Mouse (Mus musculus): Measurements from ENCODE around the gene Pspn. TPM values are rescaled to one million over a fixed set of nuclear protein-coding genes. Genes with fewer than 3 reads are reported as not detected.
A peak's percentile ranks its signal among the peaks of the same experiment; 100 is the strongest.

Gene Pspn
- not detected in 2 replicates for polyA plus RNA-seq (2015; fragmentation: Nextera tagmentation; extraction: Ambion mirVana)

- Histone ChIP-seq H3K27me3 (no peaks in the 10 kb centered on the region), H3K9me3 (replicated peaks) (no peaks in the 10 kb centered on the region), H3K9ac (no peak within 1 kb of the TSS), H3K27ac (replicated peaks) (no peak within 1 kb of the TSS), H3K4me1 (replicated peaks) (peaks cover 45% of the 10 kb centered on the region), H3K4me2 (no peak within 1 kb of the TSS), H3K4me3 (replicated peaks) (no peak within 1 kb of the TSS), H3K36me3 (replicated peaks) (peaks cover 55% of the 10 kb centered on the region)
- 81% methylated on average over 9 of the region's 9 CpGs for WGBS (ENCODE audit: insufficient replicate concordance)
- no peak for ATAC-seq (ENCODE audit: insufficient read depth)
These were observed at the start of gene Pspn for GRCm38 (mm10) chr17:56999968-57000609. Gene Pspn, minus strand, starts transcription at chr17:57000018.

DNA sequence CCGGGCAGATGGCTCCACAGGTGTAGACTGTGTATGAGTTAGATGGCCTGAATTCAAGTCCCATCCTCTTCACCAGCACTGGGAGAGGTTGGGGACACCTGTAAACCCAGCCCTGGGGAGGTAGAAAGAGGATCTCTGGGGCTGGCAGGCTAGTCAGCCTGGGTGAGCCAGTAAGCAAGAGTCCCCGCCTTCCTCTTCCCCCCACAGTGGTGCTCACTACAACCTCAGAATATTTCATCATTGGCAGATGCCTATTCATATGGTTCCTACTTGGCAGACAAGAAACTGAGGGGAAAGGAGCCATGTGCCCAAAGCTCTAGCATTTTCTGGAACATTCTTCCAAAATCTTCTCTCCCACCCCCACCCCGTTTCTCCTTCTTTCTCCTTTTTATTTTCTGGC, 49.0 kb upstream of the Pspn start:
- no peak overlapping the region for H3K9ac ChIP-seq
- H3K4me2 ChIP-seq, result no peak overlapping the region
- no peak overlapping the region for H3K27ac ChIP-seq (replicated peaks)
- H3K4me1 ChIP-seq (replicated peaks), result no peaks in the 10 kb centered on the region
- no peak for ATAC-seq (ENCODE audit: insufficient read depth)
- no peak overlapping the region for H3K4me3 ChIP-seq (replicated peaks)
- no peaks in the 10 kb centered on the region for H3K9me3 ChIP-seq (replicated peaks)
- 61% methylated on average over 3 of the region's 3 CpGs for WGBS (ENCODE audit: insufficient replicate concordance)
- no peaks in the 10 kb centered on the region for H3K27me3 ChIP-seq
- peaks cover 20% of the 10 kb centered on the region; the same call in 1 of the 2 replicates for H3K36me3 ChIP-seq (replicated peaks)

DNA sequence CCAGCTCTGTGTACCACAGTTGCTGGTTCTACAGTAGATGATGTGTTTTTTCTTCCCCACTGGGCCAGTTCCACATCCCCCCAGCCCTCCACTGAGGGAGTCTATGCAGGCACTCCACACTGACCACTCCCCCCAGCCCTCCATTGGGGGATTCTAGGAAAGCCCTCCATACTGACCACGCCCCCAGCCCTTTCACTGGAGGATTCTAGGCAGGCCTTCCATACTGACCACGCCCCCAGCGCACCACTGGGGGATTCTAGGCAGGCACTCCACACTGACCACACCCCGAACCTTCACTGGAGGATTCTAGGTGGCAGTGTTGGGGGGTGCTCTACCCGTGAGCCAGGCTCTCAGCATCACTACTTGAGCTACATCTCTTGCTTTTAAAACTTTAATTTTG, 47.6 kb upstream of the Pspn start:
- no peak overlapping the region for H3K4me3 ChIP-seq (replicated peaks)
- 0 out of 2 replicates have a peak, but pooled peaks have one; percentile 22 for ATAC-seq (ENCODE audit: insufficient read depth)
- 36% methylated on average over 5 of the region's 5 CpGs for WGBS (ENCODE audit: insufficient replicate concordance)

GRCm38 (mm10) chr17:57041554-57041953, 41.7 kb upstream of the Pspn start, which contains the start of gene Slc25a41:
Gene Slc25a41, minus strand, starts transcription at chr17:57041654.
- H3K27ac ChIP-seq (replicated peaks), result no peak within 1 kb of the TSS
- WGBS (ENCODE audit: insufficient replicate concordance), result 59% methylated on average over 8 of the region's 8 CpGs
- H3K4me3 ChIP-seq (replicated peaks), result no peak within 1 kb of the TSS
- no peaks in the 10 kb centered on the region for H3K9me3 ChIP-seq (replicated peaks)
- no peak for ATAC-seq (ENCODE audit: insufficient read depth)
- H3K27me3 ChIP-seq, result peaks cover 24% of the 10 kb centered on the region
- 0 out of 2 replicates have a peak, but pooled peaks cover 3% of the 10 kb centered on the region for H3K36me3 ChIP-seq (replicated peaks)
- H3K4me1 ChIP-seq (replicated peaks), result no peaks in the 10 kb centered on the region
- no peak within 1 kb of the TSS for H3K9ac ChIP-seq
- H3K4me2 ChIP-seq, result no peak within 1 kb of the TSS

More for the DNA sequence above, 47.6 kb upstream of the Pspn start:
- Histone ChIP-seq H3K9ac (no peak overlapping the region), H3K27ac (replicated peaks) (no peak overlapping the region), H3K9me3 (replicated peaks) (no peaks in the 10 kb centered on the region), H3K4me1 (replicated peaks) (no peaks in the 10 kb centered on the region), H3K4me2 (no peak overlapping the region), H3K27me3 (no peaks in the 10 kb centered on the region), H3K36me3 (replicated peaks) (peaks cover 9% of the 10 kb centered on the region; the same call in 1 of the 2 replicates)

GRCm38 (mm10) chr17:57038978-57039377, 39.2 kb upstream of the Pspn start:
- no peak overlapping the region for H3K27ac ChIP-seq (replicated peaks)
- peaks cover 24% of the 10 kb centered on the region for H3K27me3 ChIP-seq
- H3K4me3 ChIP-seq (replicated peaks), result no peak overlapping the region
- ATAC-seq (ENCODE audit: insufficient read depth), result no peak
- no peak overlapping the region for H3K9ac ChIP-seq
- WGBS (ENCODE audit: insufficient replicate concordance), result 31% methylated on average over 8 of the region's 8 CpGs
- no peaks in the 10 kb centered on the region for H3K4me1 ChIP-seq (replicated peaks)
- no peaks in the 10 kb centered on the region for H3K36me3 ChIP-seq (replicated peaks)
- H3K4me2 ChIP-seq, result no peak overlapping the region
- H3K9me3 ChIP-seq (replicated peaks), result no peaks in the 10 kb centered on the region

GRCm38 (mm10) chr17:57032854-57033253, 33.0 kb upstream of the Pspn start:
- peak overlapping the region; percentile 90 for H3K4me2 ChIP-seq
- ATAC-seq (ENCODE audit: insufficient read depth), result no peak
- peaks cover 36% of the 10 kb centered on the region for H3K4me1 ChIP-seq (replicated peaks)
- WGBS (ENCODE audit: insufficient replicate concordance), result 77% methylated on average over 4 of the region's 4 CpGs
- H3K4me3 ChIP-seq (replicated peaks), result peak overlapping the region; percentile 97; the same call in 1 of the 2 replicates
- H3K9ac ChIP-seq, result peak overlapping the region; percentile 74
- peak overlapping the region; percentile 93 for H3K27ac ChIP-seq (replicated peaks)
- peaks cover 12% of the 10 kb centered on the region for H3K36me3 ChIP-seq (replicated peaks)
- H3K9me3 ChIP-seq (replicated peaks), result no peaks in the 10 kb centered on the region
- H3K27me3 ChIP-seq, result peaks cover 4% of the 10 kb centered on the region; the same call in 1 of the 2 replicates

DNA sequence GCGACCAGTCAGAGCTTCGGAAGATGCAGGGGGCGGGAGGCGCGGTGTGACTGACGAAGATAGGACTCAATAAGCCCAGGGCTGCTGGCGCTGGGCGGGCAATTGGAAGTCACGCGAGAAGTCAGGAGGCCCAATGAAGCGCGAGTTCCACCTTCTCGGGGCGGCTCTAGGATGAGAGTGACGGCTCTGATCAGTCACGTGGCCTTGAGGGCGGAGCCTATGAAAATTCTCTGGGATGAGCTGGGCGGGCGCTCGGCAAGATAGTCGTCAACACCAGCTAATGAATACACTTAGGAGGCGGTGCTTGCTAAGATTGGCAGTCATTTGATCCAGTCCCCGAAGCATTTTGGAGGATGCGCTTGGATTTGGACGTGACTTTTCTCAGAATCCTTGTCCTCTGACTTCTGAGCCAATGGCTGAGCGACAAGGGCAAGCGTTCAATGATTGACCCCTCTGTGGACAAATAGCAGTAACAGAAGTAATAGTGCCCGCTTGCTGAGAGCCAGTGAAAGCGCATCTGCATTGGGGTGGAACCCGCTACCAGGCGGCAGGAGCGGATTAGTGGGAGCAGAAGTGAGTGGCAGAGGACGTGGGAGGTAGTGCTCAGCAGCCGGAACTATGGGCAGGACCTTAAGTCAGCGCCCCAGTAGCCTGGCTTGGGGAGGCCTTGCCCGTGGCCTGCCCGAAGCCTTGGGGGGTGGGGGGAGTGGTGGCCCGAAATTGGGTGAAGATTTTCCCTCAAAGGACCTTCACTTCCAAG, 32.0 kb upstream of the Pspn start:
- H3K4me1 ChIP-seq (replicated peaks), result peaks cover 46% of the 10 kb centered on the region
- under 1% methylated on average over 38 of the region's 38 CpGs for WGBS (ENCODE audit: insufficient replicate concordance)
- peak overlapping the region; percentile 74 for H3K9ac ChIP-seq
- H3K27me3 ChIP-seq, result no peaks in the 10 kb centered on the region
- peak overlapping the region; percentile 90 for H3K4me2 ChIP-seq
- H3K9me3 ChIP-seq (replicated peaks), result no peaks in the 10 kb centered on the region
- peak overlapping the region; percentile 93 for H3K27ac ChIP-seq (replicated peaks)
- ATAC-seq (ENCODE audit: insufficient read depth), result peak; percentile 88
- peaks cover 22% of the 10 kb centered on the region for H3K36me3 ChIP-seq (replicated peaks)
- peak overlapping the region; percentile 97 for H3K4me3 ChIP-seq (replicated peaks)

- ATAC-seq (ENCODE audit: insufficient read depth), result no peak
- Histone ChIP-seq H3K9ac (peak within 1 kb of the TSS; percentile 100), H3K4me3 (replicated peaks) (peak within 1 kb of the TSS; percentile 97), H3K27ac (replicated peaks) (peak within 1 kb of the TSS; percentile 94), H3K27me3 (no peaks in the 10 kb centered on the region), H3K9me3 (replicated peaks) (no peaks in the 10 kb centered on the region), H3K4me2 (peak within 1 kb of the TSS; percentile 91), H3K36me3 (replicated peaks) (peaks cover 29% of the 10 kb centered on the region), H3K4me1 (replicated peaks) (peaks cover 54% of the 10 kb centered on the region)
- WGBS (ENCODE audit: insufficient replicate concordance), result under 1% methylated on average over 90 of the region's 99 CpGs
These were observed 31.3 kb upstream of the Pspn start, which contains the start of gene Khsrp for GRCm38 (mm10) chr17:57030931-57031660. Gene Khsrp, minus strand, starts transcription at chr17:57031522.

GRCm38 (mm10) chr17:57029691-57030090, 29.9 kb upstream of the Pspn start:
- 19% methylated on average over 8 of the region's 8 CpGs for WGBS (ENCODE audit: insufficient replicate concordance)
- Histone ChIP-seq H3K4me3 (replicated peaks) (peak overlapping the region; percentile 97), H3K9me3 (replicated peaks) (no peaks in the 10 kb centered on the region), H3K9ac (peak overlapping the region; percentile 100), H3K27ac (replicated peaks) (peak overlapping the region; percentile 94), H3K36me3 (replicated peaks) (peaks cover 43% of the 10 kb centered on the region), H3K4me2 (peak overlapping the region; percentile 91), H3K27me3 (no peaks in the 10 kb centered on the region), H3K4me1 (replicated peaks) (peaks cover 59% of the 10 kb centered on the region)
- ATAC-seq (ENCODE audit: insufficient read depth), result no peak

GRCm38 (mm10) chr17:57027471-57027870, 27.7 kb upstream of the Pspn start:
- H3K4me2 ChIP-seq, result 0 out of 2 replicates have a peak overlapping the region, but pooled peaks have one; percentile 8
- H3K27ac ChIP-seq (replicated peaks), result peak overlapping the region; percentile 12; the same call in 1 of the 2 replicates
- no peak overlapping the region for H3K4me3 ChIP-seq (replicated peaks)
- 59% methylated on average over 4 of the region's 4 CpGs for WGBS (ENCODE audit: insufficient replicate concordance)
- H3K9ac ChIP-seq, result no peak overlapping the region
- peaks cover 70% of the 10 kb centered on the region for H3K4me1 ChIP-seq (replicated peaks)
- no peaks in the 10 kb centered on the region for H3K27me3 ChIP-seq
- H3K36me3 ChIP-seq (replicated peaks), result peaks cover 65% of the 10 kb centered on the region
- no peak for ATAC-seq (ENCODE audit: insufficient read depth)
- H3K9me3 ChIP-seq (replicated peaks), result no peaks in the 10 kb centered on the region

Data from liver, embryonic 15.5 days (tissue).